ENCODE assay signal across 9 mouse cellular contexts in genomic region chr14:26357242-26357641, GRCm38 (mm10).
DNase-seq lines count a peak whose midpoint lies in the region; ATAC-seq lines count a peak whose summit lies in the region.
"Had no signal": no experiment of that assay in that cellular context is flagged by ENCODE, and none has a peak within 500 bp of the region (broad histone marks: within the 10 kb centered on the region; RNA-seq: fewer than 3 reads in every experiment).

No protein-coding gene starts in this region.

- H3K4me3 ChIP-seq in neural tube, embryonic 15.5 days (replicated peaks): no peak overlapping the region
- H3K4me3 ChIP-seq in midbrain, embryonic 15.5 days: no peak overlapping the region
- H3K4me3 ChIP-seq in midbrain, embryonic 14.5 days (replicated peaks; ENCODE audit: low read depth, low read length): no peak overlapping the region
- H3K4me3 ChIP-seq: hindbrain, embryonic 15.5 days had no signal

- H3K9me3 ChIP-seq in neural tube, embryonic 15.5 days (replicated peaks): no peaks in the 10 kb centered on the region
- no peaks in the 10 kb centered on the region for H3K9me3 ChIP-seq in midbrain, embryonic 15.5 days
- H3K9me3 ChIP-seq in midbrain, embryonic 14.5 days (ENCODE audit: control insufficient read depth, low read length): no peaks in the 10 kb centered on the region
- H3K9me3 ChIP-seq: hindbrain, embryonic 15.5 days had no signal

- no peak overlapping the region for H3K27ac ChIP-seq in neural tube, embryonic 15.5 days (replicated peaks)
- H3K27ac ChIP-seq in midbrain, embryonic 15.5 days: no peak overlapping the region
- H3K27ac ChIP-seq in midbrain, embryonic 14.5 days (replicated peaks; ENCODE audit: low read depth, low read length): no peak overlapping the region
- H3K27ac ChIP-seq: hindbrain, embryonic 15.5 days had no signal

- no peak for ATAC-seq in neural tube, embryonic 15.5 days (ENCODE audit: low FRiP score)
- ATAC-seq in midbrain, embryonic 15.5 days (replicated peaks): no peak
- no peak for ATAC-seq in midbrain, embryonic 14.5 days (ENCODE audit: low FRiP score, low TSS enrichment)
- no peak for ATAC-seq in erythroblast, adult 5-6 weeks (replicated peaks; ENCODE audit: low FRiP score, poor library complexity, severe bottlenecking)

- no peaks in the 10 kb centered on the region for H3K4me1 ChIP-seq in neural tube, embryonic 15.5 days
- H3K4me1 ChIP-seq in midbrain, embryonic 15.5 days: no peaks in the 10 kb centered on the region
- no peaks in the 10 kb centered on the region for H3K4me1 ChIP-seq in midbrain, embryonic 14.5 days (ENCODE audit: control insufficient read depth, insufficient read depth, low read length)
- H3K4me1 ChIP-seq: hindbrain, embryonic 15.5 days had no signal

- no peaks in the 10 kb centered on the region for H3K36me3 ChIP-seq in neural tube, embryonic 15.5 days
- H3K36me3 ChIP-seq in midbrain, embryonic 15.5 days (replicated peaks): no peaks in the 10 kb centered on the region
- no peaks in the 10 kb centered on the region for H3K36me3 ChIP-seq in midbrain, embryonic 14.5 days (ENCODE audit: control insufficient read depth, insufficient read depth, low read length)
- H3K36me3 ChIP-seq: hindbrain, embryonic 15.5 days had no signal

- peak; percentile 14 for DNase-seq in neural tube, embryonic 10.5 days (ENCODE audit: extremely low spot score, low spot score)
- DNase-seq in heart, adult 8-10 months (ENCODE audit: low spot score): peak; percentile 32
- DNase-seq in kidney, postnatal 25 days: peak; percentile 25 to 49
- DNase-seq in testis, postnatal 10 days (ENCODE audit: low spot score): peak; percentile 71
- no peak for DNase-seq in midbrain, embryonic 14.5 days

- WGBS in neural tube, embryonic 15.5 days: 63% methylated on average over 6 of the region's 6 CpGs
- WGBS in midbrain, embryonic 15.5 days: 68% methylated on average over 6 of the region's 6 CpGs
- WGBS in midbrain, embryonic 14.5 days: 64% methylated on average over 6 of the region's 6 CpGs

- no peak overlapping the region for H3K9ac ChIP-seq in neural tube, embryonic 15.5 days (replicated peaks)
- H3K9ac ChIP-seq in midbrain, embryonic 15.5 days: no peak overlapping the region
- no peak overlapping the region for H3K9ac ChIP-seq in midbrain, embryonic 14.5 days (replicated peaks; ENCODE audit: low read length)
- H3K9ac ChIP-seq: hindbrain, embryonic 15.5 days had no signal

- H3K4me2 ChIP-seq in neural tube, embryonic 15.5 days: no peak overlapping the region
- no peak overlapping the region for H3K4me2 ChIP-seq in midbrain, embryonic 15.5 days
- H3K4me2 ChIP-seq in midbrain, embryonic 14.5 days (ENCODE audit: low read length): no peak overlapping the region
- H3K4me2 ChIP-seq: hindbrain, embryonic 15.5 days had no signal

- H3K27me3 ChIP-seq in neural tube, embryonic 15.5 days (replicated peaks): no peaks in the 10 kb centered on the region
- H3K27me3 ChIP-seq in midbrain, embryonic 15.5 days (replicated peaks): no peaks in the 10 kb centered on the region
- no peaks in the 10 kb centered on the region for H3K27me3 ChIP-seq in midbrain, embryonic 14.5 days (ENCODE audit: control insufficient read depth, insufficient read depth, low read length)
- H3K27me3 ChIP-seq: hindbrain, embryonic 15.5 days had no signal
